Mouse (Mus musculus) spleen, postnatal 0 days (tissue): ENCODE data around the gene AF067063. TPM values are rescaled to one million over a fixed set of nuclear protein-coding genes. Genes with fewer than 3 reads are reported as not detected.

Experiments used
- polyA plus RNA-seq: library from polyadenylated mRNA; unstranded; fragments of >200 nt; fragmentation: Nextera tagmentation; extraction: Ambion mirVana; gene quantifications from 2 replicates; pipeline ENCODE4 v1.2.1, GENCODE M21; 2015

AF067063 gene
- not detected in 2 replicates for polyA plus RNA-seq

GRCm38 (mm10) chr13:119830116-119830515 is at the start of gene AF067063:
Gene AF067063, minus strand, starts transcription at chr13:119830216.

GRCm38 (mm10) chr13:119835320-119836056 is 5.5 kb upstream of the AF067063 start, which contains the start of gene D13Ertd608e:
Gene D13Ertd608e, plus strand, starts transcription at chr13:119836006.

GRCm38 (mm10) chr13:119790761-119791579 is 39.0 kb downstream of the AF067063 start, which contains the start of gene Zfp131:
Gene Zfp131, minus strand, starts transcription at chr13:119790889.

Other genes with a start within 250 kb of the AF067063 start
- 0.06 TPM in 1 of 2 replicates, not detected in the other for gene Ccl28, start 206.4 kb downstream of the AF067063 start, polyA plus RNA-seq
- gene Hmgcs1, start 139.8 kb downstream of the AF067063 start, polyA plus RNA-seq = 12.6 and 15.1 TPM in 2 replicates
- gene Nim1k, start 74.3 kb downstream of the AF067063 start, polyA plus RNA-seq = 0.29 and 0.35 TPM in 2 replicates
- gene Zfp131, start 39.3 kb downstream of the AF067063 start, polyA plus RNA-seq = 22.9 and 23.5 TPM in 2 replicates
- not detected in 2 replicates for gene D13Ertd608e, start 5.8 kb upstream of the AF067063 start, polyA plus RNA-seq
- not detected in 2 replicates for gene Tcstv1, start 64.6 kb upstream of the AF067063 start, polyA plus RNA-seq
- gene Gm21761, start 99.1 kb upstream of the AF067063 start, polyA plus RNA-seq = 0.10 and 0.38 TPM in 2 replicates
- gene B020031M17Rik, start 120.6 kb upstream of the AF067063 start, polyA plus RNA-seq = not detected in 2 replicates
- not detected in 2 replicates for gene Gm36079, start 196.8 kb upstream of the AF067063 start, polyA plus RNA-seq
- gene Gm21188, start 222.0 kb upstream of the AF067063 start, polyA plus RNA-seq = 2.9 and 4.1 TPM in 2 replicates